Mouse (Mus musculus) heart, postnatal 36 days (tissue): ENCODE data around the gene Foxc1. TPM values are rescaled to one million over a fixed set of nuclear protein-coding genes. Genes with fewer than 3 reads are reported as not detected.

Source experiments
- DNase-seq, 2 experiments: peaks; one replicate each; pipeline ENCODE4 v3.0.0; 2021 to 2022
- intact Hi-C: fragments of 180-260 bp; cut with DNase I; formaldehyde crosslinking; loops from one replicate; pipeline ENCODE4 v1.15.1; 2025
- total RNA-seq, 2 experiments: library from RNA; stranded (reverse); gene quantifications; 2 replicates each; pipeline ENCODE4 v1.2.3; 2021

Foxc1 gene
- total RNA-seq, 2 experiments from 2014 or later: 5.0 to 5.1 TPM

GRCm38 (mm10) chr13:31827160-31827559 is 20.7 kb downstream of the Foxc1 start:
- intact Hi-C loops: no loop called here
- no peak for DNase-seq

- DNase-seq: no peak
- intact Hi-C loops: no loop called here
These were observed 21.4 kb downstream of the Foxc1 start for GRCm38 (mm10) chr13:31827820-31828332.

- no peak for DNase-seq
- intact Hi-C loops: no loop called here
These were observed 22.0 kb downstream of the Foxc1 start for GRCm38 (mm10) chr13:31828446-31828845.

GRCm38 (mm10) chr13:31830332-31830731 is 23.9 kb downstream of the Foxc1 start:
- DNase-seq: no peak
- intact Hi-C loops: no loop called here

- intact Hi-C loops: no loop called here
- DNase-seq: no peak
These were observed 29.4 kb downstream of the Foxc1 start for GRCm38 (mm10) chr13:31835802-31836201.

- intact Hi-C loops: no loop called here
- DNase-seq: no peak
These were observed 43.0 kb downstream of the Foxc1 start for GRCm38 (mm10) chr13:31849258-31849971.

- intact Hi-C loops: no loop called here
- no peak for DNase-seq
These were observed 47.1 kb downstream of the Foxc1 start for GRCm38 (mm10) chr13:31853564-31853963.

- no peak for DNase-seq
- intact Hi-C loops: no loop called here
These were observed 47.6 kb downstream of the Foxc1 start for GRCm38 (mm10) chr13:31854000-31854399.

- intact Hi-C loops: no loop called here
- DNase-seq: no peak
These were observed 53.8 kb downstream of the Foxc1 start for GRCm38 (mm10) chr13:31860200-31860599.

Other genes with a start within 250 kb of the Foxc1 start
- under 1 TPM in 1 of 2 experiments, not detected in 1; 0.08 TPM for gene A530084C06Rik, start 247.3 kb upstream of the Foxc1 start, total RNA-seq
- gene Foxf2, start 180.8 kb upstream of the Foxc1 start, total RNA-seq: under 1 TPM in 1 of 2 experiments, not detected in 1; 0.19 TPM